ENCODE assay signal across 9 mouse cellular contexts in the genomic region with DNA sequence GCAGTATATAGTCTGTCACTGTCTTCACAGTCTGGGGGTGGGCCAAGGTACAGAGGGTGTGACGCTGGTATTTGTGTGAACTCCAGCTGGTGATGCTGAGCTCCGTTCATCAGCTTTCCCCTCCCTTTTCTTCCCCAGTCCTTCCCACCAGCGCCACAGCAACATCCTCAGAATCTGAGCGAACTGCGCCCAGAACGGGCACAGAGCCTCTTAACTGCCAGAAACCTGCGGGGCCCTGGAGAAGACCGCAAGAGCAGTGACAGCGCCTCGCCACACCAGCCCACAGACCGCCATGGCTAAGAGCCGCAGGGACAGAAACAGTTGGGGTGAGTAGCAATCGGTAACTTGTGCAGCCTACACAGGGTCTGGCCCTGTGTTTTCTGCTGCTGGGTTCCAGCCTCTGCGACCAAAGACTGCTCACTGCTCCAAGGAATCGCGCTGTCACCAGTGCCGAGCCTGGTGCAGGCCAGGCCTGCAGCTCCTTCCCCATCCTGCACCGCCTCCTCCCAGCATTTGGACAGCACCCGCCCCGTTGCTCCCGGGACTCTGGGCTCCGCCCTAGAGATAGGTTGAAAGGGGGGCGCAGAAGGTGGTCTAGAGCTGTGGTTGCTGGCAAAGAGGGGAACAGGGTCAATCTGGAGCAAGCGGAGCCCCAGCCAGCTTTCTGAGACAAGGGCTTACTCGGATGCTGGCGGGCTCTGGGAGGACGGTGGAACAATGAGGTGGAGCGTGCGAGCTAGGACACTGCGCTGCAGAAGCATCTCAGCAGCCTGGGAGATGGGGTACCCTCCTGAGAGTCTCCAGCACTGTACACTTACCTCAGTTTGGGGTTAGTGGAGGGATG. TPM values are rescaled to one million over a fixed set of nuclear protein-coding genes. Genes with fewer than 3 reads are reported as not detected.
A peak's percentile ranks its signal among the peaks of the same experiment; 100 is the strongest.
DNase-seq lines count a peak whose midpoint lies in the region; ATAC-seq and TF ChIP-seq lines count a peak whose summit lies in the region.
"Had no signal": no experiment of that assay in that cellular context is flagged by ENCODE, and none has a peak within 500 bp of the region (broad histone marks: within the 10 kb centered on the region; RNA-seq: fewer than 3 reads in every experiment).

No protein-coding gene starts in this region.

- H3K4me2 ChIP-seq in hindbrain, embryonic 15.5 days: peak overlapping the region; percentile 67
- H3K4me2 ChIP-seq in limb, embryonic 12.5 days: peak overlapping the region; percentile 65
- peak overlapping the region; percentile 64 for H3K4me2 ChIP-seq in neural tube, embryonic 12.5 days (replicated peaks)

- H3K4me1 ChIP-seq in heart, embryonic 10.5 days: peaks cover 13% of the 10 kb centered on the region
- peaks cover 12% of the 10 kb centered on the region for H3K4me1 ChIP-seq in erythroblast, embryonic 14.5 days (ENCODE audit: control insufficient read depth)
- H3K4me1 ChIP-seq in hindbrain, embryonic 15.5 days (replicated peaks): peaks cover 21% of the 10 kb centered on the region
- H3K4me1 ChIP-seq in limb, embryonic 12.5 days (replicated peaks): peaks cover 12% of the 10 kb centered on the region
- H3K4me1 ChIP-seq in neural tube, embryonic 12.5 days: no peaks in the 10 kb centered on the region

- H3K27ac ChIP-seq in heart, embryonic 10.5 days: peak overlapping the region; percentile 1
- H3K27ac ChIP-seq in hindbrain, embryonic 15.5 days (replicated peaks): peak overlapping the region; percentile 96
- H3K27ac ChIP-seq in limb, embryonic 12.5 days: 0 out of 2 replicates have a peak overlapping the region, but pooled peaks have one; percentile 4
- peak overlapping the region; percentile 83 for H3K27ac ChIP-seq in neural tube, embryonic 12.5 days
- H3K27ac ChIP-seq: heart, adult 2 months had no signal

- DNase-seq in heart, embryonic 10.5 days (ENCODE audit: low spot score): peak; percentile 87
- DNase-seq in heart, adult 9 months (ENCODE audit: low spot score in 2 of 2): no peak
- peak; percentile 92 for DNase-seq in brain, embryonic 14.5 days (ENCODE audit: low read depth)
- no peak for DNase-seq in urinary bladder, adult 2 months (ENCODE audit: low spot score)

- 3% methylated on average over 30 of the region's 30 CpGs for WGBS in heart, embryonic 10.5 days
- 1% methylated on average over 30 of the region's 30 CpGs for WGBS in hindbrain, embryonic 15.5 days
- 2% methylated on average over 30 of the region's 30 CpGs for WGBS in limb, embryonic 12.5 days
- 2% methylated on average over 30 of the region's 30 CpGs for WGBS in neural tube, embryonic 12.5 days

- peak; percentile 90 for ATAC-seq in hindbrain, embryonic 15.5 days (ENCODE audit: low FRiP score, low read depth)
- peak; percentile 73; the same call in 1 of the 2 replicates for ATAC-seq in limb, embryonic 12.5 days (ENCODE audit: insufficient number of reproducible peaks, insufficient read depth, low FRiP score, low TSS enrichment, low read depth)
- ATAC-seq in neural tube, embryonic 12.5 days (ENCODE audit: low FRiP score, low read depth): peak; percentile 91

- H3K9me3 ChIP-seq in heart, embryonic 10.5 days: no peaks in the 10 kb centered on the region
- H3K9me3 ChIP-seq in erythroblast, embryonic 14.5 days (ENCODE audit: control insufficient read depth, low read length): no peaks in the 10 kb centered on the region
- no peaks in the 10 kb centered on the region for H3K9me3 ChIP-seq in hindbrain, embryonic 15.5 days
- no peaks in the 10 kb centered on the region for H3K9me3 ChIP-seq in limb, embryonic 12.5 days
- H3K9me3 ChIP-seq in neural tube, embryonic 12.5 days: no peaks in the 10 kb centered on the region

- H3K9ac ChIP-seq in hindbrain, embryonic 15.5 days: peak overlapping the region; percentile 82
- peak overlapping the region; percentile 31; the same call in 1 of the 2 replicates for H3K9ac ChIP-seq in limb, embryonic 12.5 days (replicated peaks)
- H3K9ac ChIP-seq in neural tube, embryonic 12.5 days: peak overlapping the region; percentile 79

- no peak for TF ChIP-seq CTCF in brain, embryonic 14.5 days (IDR thresholded peaks at IDR 0.05; ENCODE audit: borderline replicate concordance, extremely low read depth, insufficient read depth, insufficient read length)

- peak overlapping the region; percentile 52 for H3K4me3 ChIP-seq in heart, embryonic 10.5 days
- peak overlapping the region; percentile 35 for H3K4me3 ChIP-seq in erythroblast, embryonic 14.5 days (replicated peaks)
- peak overlapping the region; percentile 65 for H3K4me3 ChIP-seq in hindbrain, embryonic 15.5 days
- H3K4me3 ChIP-seq in limb, embryonic 12.5 days (replicated peaks): peak overlapping the region; percentile 32
- H3K4me3 ChIP-seq in neural tube, embryonic 12.5 days: peak overlapping the region; percentile 59
- H3K4me3 ChIP-seq: heart, adult 2 months had no signal

- no peaks in the 10 kb centered on the region for H3K36me3 ChIP-seq in heart, embryonic 10.5 days
- H3K36me3 ChIP-seq in erythroblast, embryonic 14.5 days (ENCODE audit: control insufficient read depth): no peaks in the 10 kb centered on the region
- H3K36me3 ChIP-seq in hindbrain, embryonic 15.5 days: no peaks in the 10 kb centered on the region
- no peaks in the 10 kb centered on the region for H3K36me3 ChIP-seq in limb, embryonic 12.5 days
- no peaks in the 10 kb centered on the region for H3K36me3 ChIP-seq in neural tube, embryonic 12.5 days

- peak; percentile 51; the same call in 1 of the 2 replicates for TF ChIP-seq POLR2A in brain, embryonic 14.5 days (IDR thresholded peaks at IDR 0.05; ENCODE audit: borderline replicate concordance, extremely low read depth, insufficient read depth, insufficient read length, poor library complexity, severe bottlenecking)

- H3K27me3 ChIP-seq in heart, embryonic 10.5 days (ENCODE audit: insufficient read depth, poor library complexity, severe bottlenecking): no peaks in the 10 kb centered on the region
- H3K27me3 ChIP-seq in erythroblast, embryonic 14.5 days (ENCODE audit: control insufficient read depth): peaks cover 37% of the 10 kb centered on the region
- no peaks in the 10 kb centered on the region for H3K27me3 ChIP-seq in hindbrain, embryonic 15.5 days
- peaks cover 16% of the 10 kb centered on the region for H3K27me3 ChIP-seq in limb, embryonic 12.5 days
- no peaks in the 10 kb centered on the region for H3K27me3 ChIP-seq in neural tube, embryonic 12.5 days (replicated peaks)

RNA-seq across cellular contexts. Expression of a gene that starts 14.9 kb away (rescaled TPM):
- 32.3 and 33.7 TPM in 2 replicates for polyA plus RNA-seq in heart, embryonic 10.5 days (2016; fragmentation: Nextera tagmentation; extraction: Ambion mirVana)
- polyA plus RNA-seq in brain, embryonic 14.5 days (2012; rRNA removed): 20.4 and 25.7 TPM in 2 replicates
- polyA plus RNA-seq in erythroblast, embryonic 14.5 days (2012): 1.2 and 2.0 TPM in 2 replicates
- polyA plus RNA-seq in hindbrain, embryonic 15.5 days (2015; fragmentation: Nextera tagmentation; extraction: Ambion mirVana): 26.5 and 26.6 TPM in 2 replicates
- 48.2 and 51.1 TPM in 2 replicates for polyA plus RNA-seq in limb, embryonic 12.5 days (2016; fragmentation: Nextera tagmentation; extraction: Ambion mirVana)
- 41.4 and 44.6 TPM in 2 replicates for polyA plus RNA-seq in neural tube, embryonic 12.5 days (2016; fragmentation: Nextera tagmentation; extraction: Ambion mirVana)
- 23.3 and 29.0 TPM in 2 replicates for polyA plus RNA-seq in urinary bladder, adult 2 months (2012; rRNA removed)

RNA-seq across cellular contexts. Expression of a gene that starts 15.5 kb away (rescaled TPM):
- polyA plus RNA-seq in heart, embryonic 10.5 days (2016; fragmentation: Nextera tagmentation; extraction: Ambion mirVana): 5.5 and 6.5 TPM in 2 replicates
- 47.7 and 75.7 TPM in 2 replicates for polyA plus RNA-seq in brain, embryonic 14.5 days (2012; rRNA removed)
- polyA plus RNA-seq in erythroblast, embryonic 14.5 days (2012): 0.07 and 0.21 TPM in 2 replicates
- 132 and 148 TPM in 2 replicates for polyA plus RNA-seq in hindbrain, embryonic 15.5 days (2015; fragmentation: Nextera tagmentation; extraction: Ambion mirVana)
- 5.3 and 5.4 TPM in 2 replicates for polyA plus RNA-seq in limb, embryonic 12.5 days (2016; fragmentation: Nextera tagmentation; extraction: Ambion mirVana)
- polyA plus RNA-seq in neural tube, embryonic 12.5 days (2016; fragmentation: Nextera tagmentation; extraction: Ambion mirVana): 73.4 and 80.7 TPM in 2 replicates
- 6.8 and 9.1 TPM in 2 replicates for polyA plus RNA-seq in urinary bladder, adult 2 months (2012; rRNA removed)

Comparison
In these comparisons a context has a peak if more than half of its experiments do, and no peak if none do; other contexts are left out.
1. DNase-seq: peak in heart, embryonic 10.5 days (single experiment) and brain, embryonic 14.5 days (single experiment); none in heart, adult 9 months (0 of 2) and urinary bladder, adult 2 months (single experiment).
2. H3K27ac ChIP-seq: peak in every context shown above with its lines; median percentile 96 in hindbrain, embryonic 15.5 days; 83 in neural tube, embryonic 12.5 days; 4 in limb, embryonic 12.5 days; 1 in heart, embryonic 10.5 days.
3. H3K9ac ChIP-seq: peak in every context shown above with its lines; median percentile 82 in hindbrain, embryonic 15.5 days; 79 in neural tube, embryonic 12.5 days; 31 in limb, embryonic 12.5 days.
4. Peak in every context shown above with its lines, with median percentiles within 50 percentile points of each other: H3K4me3 ChIP-seq, ATAC-seq and H3K4me2 ChIP-seq.